Mouse (Mus musculus): ENCODE results near the gene Fgfr2.

Fgfr2 gene

DNA sequence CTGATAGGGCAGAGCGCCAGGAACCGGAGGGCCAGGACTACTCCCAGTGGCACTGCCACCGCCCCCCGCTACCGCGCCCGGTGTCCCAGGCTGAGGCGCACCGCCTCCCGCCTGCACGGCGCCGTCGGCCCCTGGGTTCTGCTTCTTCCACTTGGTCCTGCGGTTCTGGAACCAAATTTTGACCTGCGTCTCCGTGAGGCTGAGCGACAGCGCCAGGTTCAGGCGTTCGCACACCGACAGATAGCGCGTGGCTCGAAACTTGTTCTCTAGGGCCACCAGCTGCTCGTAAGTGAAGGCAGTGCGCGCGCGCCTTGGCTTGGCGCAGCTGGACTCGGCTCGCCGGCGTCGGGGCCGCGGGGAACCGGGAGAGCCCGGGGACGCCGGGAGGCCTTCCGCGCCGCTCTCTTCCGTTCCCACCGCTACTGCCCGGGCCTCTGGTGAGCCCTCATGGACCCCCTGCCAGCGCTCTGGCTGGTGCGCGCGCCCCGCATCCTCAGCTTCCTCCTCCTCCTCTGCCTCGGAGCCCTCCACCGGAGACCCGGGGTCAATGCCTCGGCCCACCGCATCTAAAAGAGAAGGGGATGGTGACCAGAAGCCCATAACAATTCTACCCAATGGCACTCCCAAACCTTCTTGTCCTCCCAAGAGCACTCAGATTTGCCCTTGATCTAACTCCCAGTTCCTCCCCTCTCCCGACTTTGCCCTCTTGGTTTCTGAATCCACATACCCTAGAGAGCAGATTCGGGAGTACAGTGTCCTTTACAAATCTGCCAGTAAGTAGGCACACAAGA lies 525.7 kb downstream of the Fgfr2 start:
- no peak for DNase-seq

DNA sequence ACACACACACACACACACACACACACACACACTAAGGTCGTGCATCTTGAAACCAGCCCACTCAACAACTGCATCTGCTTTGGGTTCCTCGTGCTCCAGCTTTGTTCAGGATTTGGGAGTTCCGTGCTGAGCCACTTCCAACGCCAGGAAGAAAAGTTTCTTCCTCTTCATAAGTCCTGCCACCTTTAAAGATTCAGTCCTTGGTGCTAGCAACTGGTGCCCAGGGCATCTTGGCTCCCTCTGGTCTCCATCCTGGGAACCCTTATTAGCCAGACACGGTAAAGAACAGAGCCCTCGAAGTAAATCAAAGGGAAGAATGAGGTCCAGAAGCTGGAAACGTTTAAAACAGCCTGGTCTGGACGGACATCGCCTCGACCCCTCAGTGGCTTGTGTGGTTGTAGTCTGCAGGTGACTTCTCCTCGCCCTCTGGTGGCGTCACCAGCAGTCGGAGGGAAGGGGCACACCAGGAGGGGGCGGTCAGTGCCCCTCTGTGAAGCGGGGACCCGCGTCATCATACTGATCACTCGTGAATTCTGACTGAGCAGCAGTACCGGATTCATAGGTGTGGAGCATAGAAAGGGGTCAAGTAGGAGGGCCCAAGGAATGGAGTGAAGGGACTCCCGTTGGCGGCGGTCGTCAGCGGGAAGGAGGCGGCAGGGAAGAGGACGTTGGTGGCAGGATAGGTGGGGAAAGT lies 526.4 kb downstream of the Fgfr2 start:
- DNase-seq: no peak

GRCm38 (mm10) chr7:132595787-132596186 lies 527.4 kb downstream of the Fgfr2 start:
- DNase-seq: no peak

DNA sequence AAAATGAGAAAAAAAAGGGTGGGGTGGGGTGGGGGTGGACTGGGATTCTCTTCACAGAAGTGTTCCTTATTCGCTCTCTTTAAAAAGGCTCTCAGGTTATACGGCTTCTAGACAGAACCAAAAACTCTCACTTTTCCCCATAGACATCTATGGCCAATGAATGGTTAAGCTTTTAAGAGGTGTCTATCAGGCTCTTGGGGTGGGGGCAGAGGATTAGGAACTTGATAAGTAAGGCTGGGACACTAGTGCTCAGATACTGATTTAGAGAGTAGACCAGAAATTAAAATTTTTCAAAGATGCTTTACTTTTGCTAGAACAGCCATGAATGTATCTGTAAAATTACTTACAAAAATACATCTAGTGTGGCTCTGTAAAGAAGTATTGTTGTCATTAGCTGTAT lies 528.8 kb downstream of the Fgfr2 start:
- no peak for DNase-seq

DNA sequence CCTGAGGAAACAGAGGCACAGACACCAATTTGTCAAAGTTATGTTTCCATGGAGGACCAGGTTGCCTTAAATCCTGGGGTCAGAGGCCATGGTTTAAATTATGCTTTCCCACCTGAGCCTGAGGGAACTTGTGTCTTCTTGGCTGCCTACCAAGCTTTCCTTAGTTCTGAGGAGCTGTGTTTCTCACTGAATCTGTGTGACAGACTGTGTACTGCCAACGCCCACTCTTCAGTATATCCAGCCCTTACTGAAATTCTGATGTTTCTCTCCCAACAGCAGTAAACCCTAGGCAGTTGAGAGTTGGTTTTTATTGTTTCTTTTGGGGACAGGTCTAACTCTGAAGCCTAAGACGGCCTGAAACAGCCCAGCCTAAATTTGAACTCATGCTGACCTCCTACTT lies 529.4 kb downstream of the Fgfr2 start:
- no peak for DNase-seq

- DNase-seq: no peak
Observed at GRCm38 (mm10) chr7:132589610-132590009, 533.5 kb downstream of the Fgfr2 start.

GRCm38 (mm10) chr7:132587167-132587566 lies 536.0 kb downstream of the Fgfr2 start:
- DNase-seq: no peak

GRCm38 (mm10) chr7:132585695-132586491 lies 537.3 kb downstream of the Fgfr2 start:
- no peak for DNase-seq

- DNase-seq: no peak
Observed at GRCm38 (mm10) chr7:132581441-132581840, 541.7 kb downstream of the Fgfr2 start.

GRCm38 (mm10) chr7:132580511-132580910 lies 542.6 kb downstream of the Fgfr2 start:
- DNase-seq: no peak

DNA sequence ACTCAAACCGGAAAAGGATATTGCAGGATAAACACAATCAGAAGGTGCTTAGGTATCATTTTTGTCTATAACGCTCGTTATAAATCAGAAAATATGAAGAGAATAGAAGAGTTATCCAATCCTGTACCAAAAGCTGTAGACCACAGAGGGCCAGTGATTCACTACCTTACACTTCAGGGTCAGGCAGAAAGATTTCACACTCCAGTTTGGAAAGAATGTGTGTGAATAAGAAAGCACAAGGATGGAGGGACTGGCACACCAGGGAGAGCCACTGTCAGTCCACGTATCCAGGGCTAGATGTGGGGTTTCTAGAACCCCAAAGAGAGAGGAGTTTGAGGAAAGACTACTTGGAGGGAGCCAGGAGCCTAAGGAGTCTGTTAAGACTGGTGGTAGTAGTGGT lies 546.3 kb downstream of the Fgfr2 start:
- DNase-seq: no peak

GRCm38 (mm10) chr7:132576116-132576650 lies 547.0 kb downstream of the Fgfr2 start, which contains the start of gene Oat:
Oat (minus strand) TSS chr7:132576398.
- DNase-seq: peak; percentile 96

GRCm38 (mm10) chr7:132575623-132576022 lies 547.5 kb downstream of the Fgfr2 start:
- peak; percentile 88 for DNase-seq

- no peak for DNase-seq
Observed at GRCm38 (mm10) chr7:132574646-132575045, 548.5 kb downstream of the Fgfr2 start.

DNA sequence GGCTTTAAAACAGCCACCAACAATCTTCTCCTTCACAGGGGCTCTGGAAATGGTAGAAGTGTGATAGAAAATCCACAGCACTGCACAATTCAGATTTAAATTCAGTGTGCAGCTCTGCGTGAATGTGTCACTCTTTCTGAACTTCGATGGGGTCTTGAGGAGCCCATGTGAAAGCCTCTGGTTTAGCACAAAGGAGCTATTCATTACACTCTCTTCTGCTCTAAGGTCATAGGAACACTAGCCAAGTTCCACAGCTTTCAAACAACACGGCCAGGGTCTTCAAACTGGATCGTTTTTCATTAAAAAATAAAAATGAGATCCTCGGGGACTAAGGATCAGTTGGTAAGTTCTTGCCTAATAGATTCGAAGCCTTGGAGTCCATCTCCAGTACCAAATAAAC lies 549.9 kb downstream of the Fgfr2 start:
- no peak for DNase-seq

GRCm38 (mm10) chr7:132572738-132573137 lies 550.4 kb downstream of the Fgfr2 start:
- no peak for DNase-seq

DNA sequence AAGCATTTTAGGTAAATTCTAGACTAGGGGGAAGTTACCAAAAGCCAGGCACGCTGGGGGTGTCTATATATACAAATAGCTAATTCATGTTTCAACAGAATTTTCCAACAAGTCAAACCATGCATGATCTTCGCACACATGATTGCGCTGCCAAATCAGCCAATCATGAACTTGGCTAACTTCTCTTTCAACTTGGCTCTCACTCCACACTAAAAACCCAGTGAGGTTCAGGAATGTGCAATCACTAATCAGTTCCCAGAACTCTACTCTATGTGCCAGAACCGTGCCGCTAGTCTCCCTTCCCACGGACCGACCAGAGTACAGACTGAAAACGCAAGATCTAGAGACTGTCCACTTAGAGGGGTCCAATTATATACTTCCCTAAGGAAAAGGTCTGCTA lies 551.7 kb downstream of the Fgfr2 start:
- no peak for DNase-seq

DNA sequence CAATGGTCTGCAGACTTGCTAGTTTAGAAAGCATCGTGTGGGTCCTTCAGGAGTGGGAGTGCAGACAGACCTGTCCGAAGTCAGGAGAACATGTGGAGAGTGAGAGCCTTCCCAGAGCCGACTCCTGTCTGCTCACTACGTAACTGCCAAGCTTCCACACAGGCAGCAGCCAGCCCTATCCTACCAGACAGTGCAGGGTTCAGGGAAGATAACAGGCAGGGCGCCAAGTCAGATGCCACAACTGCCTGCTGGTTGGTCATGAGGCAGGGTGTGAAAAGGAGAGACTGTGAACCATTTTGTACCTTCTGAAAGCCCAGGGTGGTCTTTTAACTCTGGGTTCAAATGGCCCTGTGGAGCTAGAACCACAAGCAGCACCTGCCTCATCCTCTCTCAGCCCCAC lies 553.1 kb downstream of the Fgfr2 start:
- DNase-seq: no peak

DNA sequence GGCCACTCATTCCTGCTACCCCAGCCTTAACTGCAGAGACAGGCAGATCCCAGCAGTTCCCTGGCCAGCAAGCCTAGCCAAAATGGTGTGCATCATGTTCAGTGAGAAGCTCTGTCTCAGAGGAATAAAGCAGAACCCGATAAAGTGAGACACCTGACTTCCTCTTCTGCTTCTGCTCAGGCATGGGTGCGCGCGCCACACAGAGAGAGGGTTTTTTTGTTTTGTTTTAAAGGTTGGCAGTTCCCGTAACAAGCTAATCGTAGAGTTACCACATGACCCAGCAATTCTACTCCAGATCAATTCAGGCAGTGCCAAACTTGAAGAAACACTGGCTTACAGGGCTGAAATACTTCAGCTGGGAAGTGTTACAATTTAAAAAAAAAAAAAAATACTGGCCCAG lies 554.3 kb downstream of the Fgfr2 start:
- no peak for DNase-seq

DNA sequence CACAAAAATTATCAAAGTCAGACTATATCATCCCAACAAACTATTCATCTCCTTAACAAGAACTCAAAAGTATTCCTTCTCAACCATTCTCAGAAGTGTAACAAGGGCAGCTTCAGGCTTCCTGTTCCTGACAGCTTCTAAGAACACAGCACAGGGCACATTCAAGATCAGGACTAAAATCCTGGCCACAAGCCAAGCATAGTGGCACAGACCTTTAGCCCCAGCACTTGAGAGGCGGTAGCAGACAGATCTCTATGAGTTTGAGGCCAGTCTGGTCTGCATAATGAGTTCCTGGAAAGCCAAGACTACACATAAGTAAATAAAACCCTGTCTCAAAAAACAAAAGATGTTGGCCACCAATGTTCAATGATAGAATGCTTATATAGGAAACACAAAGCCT lies 557.3 kb downstream of the Fgfr2 start:
- DNase-seq: no peak

- no peak for DNase-seq
Observed at GRCm38 (mm10) chr7:132559138-132559766, 563.9 kb downstream of the Fgfr2 start.

DNA sequence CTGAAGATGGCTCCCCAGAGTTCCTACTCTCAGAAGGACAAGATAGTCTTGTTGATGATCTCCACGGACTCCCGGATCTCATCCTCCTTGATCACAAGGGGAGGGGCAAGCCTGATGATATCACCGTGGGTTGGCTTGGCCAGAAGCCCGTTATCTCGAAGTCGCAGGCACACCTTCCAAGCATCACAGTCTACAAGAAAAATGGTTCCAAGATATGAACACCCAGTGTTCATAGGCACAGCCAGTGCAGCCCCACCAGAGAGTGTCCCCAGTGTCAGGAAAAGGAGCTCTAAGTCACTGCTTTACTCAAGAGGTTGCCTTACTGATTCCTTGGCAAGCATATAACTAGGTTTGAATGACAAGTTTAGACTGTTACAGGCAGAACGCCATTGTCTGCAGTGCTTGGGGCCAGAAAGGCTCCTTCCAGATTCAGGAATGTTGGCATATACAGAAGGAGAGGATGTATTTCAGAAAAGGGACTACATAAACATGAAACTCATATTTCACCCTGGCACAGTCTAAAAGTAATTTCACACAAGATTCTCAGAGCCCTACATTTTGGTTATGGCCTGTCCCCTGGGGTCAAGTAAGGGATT lies 564.9 kb downstream of the Fgfr2 start:
- DNase-seq: no peak

Measured in right cerebral cortex, adult 18-20 months (tissue).